Mouse (Mus musculus) kidney, adult 2 months (tissue): Measurements from ENCODE around the gene Trim25.

Experiments used
- CTCF ChIP-seq: fragments of 200-500 bp; conservative IDR thresholded peaks from 2 replicates; pipeline ENCODE4 v1.5.1; 2011; ENCODE audit warnings: low read depth, mild to moderate bottlenecking, control low read depth, low read length, moderate library complexity, mixed read lengths; ENCODE audit not compliant: insufficient read depth, insufficient read length
- POLR2A ChIP-seq: fragments of 200-500 bp; IDR thresholded peaks from one replicate; pipeline ENCODE4 v1.6.1; 2011; ENCODE audit warnings: low read depth, low read length, control low read depth

- TF ChIP-seq CTCF (no peak), POLR2A (no peak)
These were observed 40.3 kb upstream of the Trim25 start for GRCm38 (mm10) chr11:88958851-88959250.
